Mouse (Mus musculus) thymus, adult 18-20 months (tissue): Measurements from ENCODE around the gene Borcs5.

ENCODE experiments used
- DNase-seq, 2 experiments: peaks; one replicate each; pipeline ENCODE4 v3.0.0; 2022; ENCODE audit warnings: mixed read lengths in 2 of 2

The Borcs5 gene

GRCm38 (mm10) chr6:134720150-134720549 is 80.8 kb downstream of the Borcs5 start:
- no peak for DNase-seq

GRCm38 (mm10) chr6:134721729-134722269 is 82.5 kb downstream of the Borcs5 start:
- no peak for DNase-seq

GRCm38 (mm10) chr6:134722906-134723305 is 83.6 kb downstream of the Borcs5 start:
- DNase-seq: no peak

GRCm38 (mm10) chr6:134723326-134723725 is 84.0 kb downstream of the Borcs5 start:
- DNase-seq: no peak

- no peak for DNase-seq
Observed at GRCm38 (mm10) chr6:134723833-134724553, 84.7 kb downstream of the Borcs5 start.

- no peak for DNase-seq
Observed at GRCm38 (mm10) chr6:134725406-134725805, 86.1 kb downstream of the Borcs5 start.

GRCm38 (mm10) chr6:134730978-134731377 is 91.7 kb downstream of the Borcs5 start:
- no peak for DNase-seq

- no peak for DNase-seq
Observed at GRCm38 (mm10) chr6:134732813-134733212, 93.5 kb downstream of the Borcs5 start.

- no peak for DNase-seq
Observed at GRCm38 (mm10) chr6:134733800-134734221, 94.5 kb downstream of the Borcs5 start.

- DNase-seq: no peak
Observed at GRCm38 (mm10) chr6:134736853-134737252, 97.5 kb downstream of the Borcs5 start.

- DNase-seq: no peak
Observed at GRCm38 (mm10) chr6:134743568-134743967, 104.3 kb downstream of the Borcs5 start.

GRCm38 (mm10) chr6:134745876-134746275 is 106.6 kb downstream of the Borcs5 start:
- DNase-seq: no peak

GRCm38 (mm10) chr6:134748126-134748525 is 108.8 kb downstream of the Borcs5 start:
- no peak for DNase-seq

- DNase-seq: no peak
Observed at GRCm38 (mm10) chr6:134751087-134751486, 111.8 kb downstream of the Borcs5 start.

- DNase-seq: no peak
Observed at GRCm38 (mm10) chr6:134751883-134752647, 112.8 kb downstream of the Borcs5 start.

GRCm38 (mm10) chr6:134753412-134753811 is 114.1 kb downstream of the Borcs5 start:
- no peak for DNase-seq

GRCm38 (mm10) chr6:134753858-134754257 is 114.5 kb downstream of the Borcs5 start:
- no peak for DNase-seq

- DNase-seq: no peak
Observed at GRCm38 (mm10) chr6:134756058-134756457, 116.7 kb downstream of the Borcs5 start.
